Mouse (Mus musculus) activated CD4-positive, CD25-positive, alpha-beta regulatory T cell, adult 9 weeks (primary cell): ENCODE results near the gene Erich2. TPM values are rescaled to one million over a fixed set of nuclear protein-coding genes. Genes with fewer than 3 reads are reported as not detected.

ENCODE experiments used
- polyA plus RNA-seq: library from polyadenylated mRNA; unstranded; fragments of 100-300 nt; shearing (Covaris generic); gene quantifications from one replicate; pipeline ENCODE4 v1.2.1, GENCODE M21; 2017

Gene Erich2
- not detected for polyA plus RNA-seq

GRCm38 (mm10) chr2:70508496-70508895 lies at the start of gene Erich2:
TSS of gene Erich2 (plus strand) at chr2:70508819.

GRCm38 (mm10) chr2:70552772-70553171 lies 44.2 kb downstream of the Erich2 start, which contains the start of gene Gad1:
TSS of gene Gad1 (plus strand) at chr2:70553072.

Other genes with a start within 250 kb of the Erich2 start
- not detected for gene Sp5, start 33.9 kb upstream of the Erich2 start, polyA plus RNA-seq
- not detected for gene Gad1, start 44.3 kb downstream of the Erich2 start, polyA plus RNA-seq
- 66.3 TPM for gene Gorasp2, start 152.8 kb downstream of the Erich2 start, polyA plus RNA-seq
- gene Gm26558, start 153.3 kb downstream of the Erich2 start, polyA plus RNA-seq: not detected